In the genomic region with DNA sequence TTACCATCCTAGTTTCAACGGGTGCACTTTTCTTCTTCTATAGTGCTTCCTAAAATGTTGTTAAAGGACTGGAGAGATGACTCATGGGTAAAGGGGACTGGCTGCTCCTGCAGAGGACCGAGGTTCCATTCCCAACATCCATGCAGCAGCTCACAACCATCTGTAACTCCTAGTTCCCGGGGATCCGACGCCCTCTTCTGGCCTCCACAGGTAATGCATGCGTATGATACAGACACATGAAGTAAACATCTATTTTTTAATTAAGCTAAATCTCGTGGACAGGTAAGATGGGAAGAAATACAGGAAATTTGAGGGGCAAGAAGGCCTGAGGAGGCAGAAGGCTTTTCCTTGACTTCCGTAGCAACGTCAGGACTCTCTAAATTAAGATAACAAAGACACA, we compare ENCODE assay signal across 9 mouse cellular contexts. TPM values are rescaled to one million over a fixed set of nuclear protein-coding genes. Genes with fewer than 3 reads are reported as not detected.
DNase-seq lines count a peak whose midpoint lies in the region; ATAC-seq and TF ChIP-seq lines count a peak whose summit lies in the region.
"Had no signal": no experiment of that assay in that cellular context is flagged by ENCODE, and none has a peak within 500 bp of the region (broad histone marks: within the 10 kb centered on the region; RNA-seq: fewer than 3 reads in every experiment).

No protein-coding gene starts in this region.

- DNase-seq in layer of hippocampus, adult 11-12 months (ENCODE audit: low spot score) = peak; percentile 36
- DNase-seq in layer of hippocampus, postnatal 36 days = no peak
- no peak for DNase-seq in brain, embryonic 14.5 days (ENCODE audit: low read depth)
- peak; percentile 43 to 60 for DNase-seq in kidney, postnatal 4 days
- DNase-seq in spleen, postnatal 14 days (ENCODE audit: low spot score in 2 of 2) = peak; percentile 30 to 45
- DNase-seq in gastrocnemius, postnatal 36 days = no peak
- no peak for DNase-seq in layer of hippocampus, adult 9-10 months (ENCODE audit: low spot score)

- TF ChIP-seq CTCF in brain, embryonic 14.5 days (IDR thresholded peaks at IDR 0.05; ENCODE audit: borderline replicate concordance, extremely low read depth, insufficient read depth, insufficient read length) = peak; percentile 64; the same call in 1 of the 2 replicates

- no peak for ATAC-seq in frontal cortex, adult (ENCODE audit: low TSS enrichment)

- intact Hi-C loops in gastrocnemius, postnatal 36 days (cut with DNase I) = no loop called here

- TF ChIP-seq POLR2A in brain, embryonic 14.5 days (IDR thresholded peaks at IDR 0.05; ENCODE audit: borderline replicate concordance, extremely low read depth, insufficient read depth, insufficient read length, poor library complexity, severe bottlenecking) = no peak

RNA-seq across cellular contexts. Expression of a gene that starts 29.2 kb away (rescaled TPM):
- 10 to 100 TPM; 60.6 to 66.6 TPM for total RNA-seq in layer of hippocampus, postnatal 36 days (2021)
- polyA plus RNA-seq in brain, embryonic 14.5 days (2012; rRNA removed) = 21.4 and 27.0 TPM in 2 replicates
- 1 to 10 TPM; 4.3 to 5.0 TPM for total RNA-seq in gastrocnemius, postnatal 36 days (2021)

RNA-seq across cellular contexts. Expression of a gene that starts 36.6 kb away (rescaled TPM):
- total RNA-seq in layer of hippocampus, postnatal 36 days (2021) = 10 to 100 TPM; 24.3 to 31.6 TPM
- not detected in 2 replicates for polyA plus RNA-seq in brain, embryonic 14.5 days (2012; rRNA removed)
- total RNA-seq in gastrocnemius, postnatal 36 days (2021) = 1 to 10 TPM; 1.4 to 2.5 TPM
- polyA plus RNA-seq: large intestine, adult 2 months had no signal

Comparison
In these comparisons a context has a peak if more than half of its experiments do, and no peak if none do; other contexts are left out.
1. DNase-seq: peak in layer of hippocampus, adult 11-12 months (single experiment), kidney, postnatal 4 days (2 of 2) and spleen, postnatal 14 days (2 of 2); none in layer of hippocampus, postnatal 36 days (0 of 2), brain, embryonic 14.5 days (single experiment), gastrocnemius, postnatal 36 days (0 of 2) and layer of hippocampus, adult 9-10 months (single experiment).
2. RNA of a gene that starts 29.2 kb away (total RNA-seq): 60.6 to 66.6 TPM in layer of hippocampus, postnatal 36 days; 4.3 to 5.0 TPM in gastrocnemius, postnatal 36 days; every median in the first group is over 10 times any median in the second.
3. RNA of a gene that starts 36.6 kb away (total RNA-seq): 24.3 to 31.6 TPM in layer of hippocampus, postnatal 36 days; 1.4 to 2.5 TPM in gastrocnemius, postnatal 36 days; every median in the first group is over 4 times any median in the second.